Mouse (Mus musculus) testis, adult 2 months (tissue): ENCODE data around the gene Arhgef3. TPM values are rescaled to one million over a fixed set of nuclear protein-coding genes. Genes with fewer than 3 reads are reported as not detected.

Experiments used
- H3K27ac ChIP-seq: fragments of 200-500 bp; 2 replicates; pipeline ENCODE4 v1.5.1; 2012; ENCODE audit warnings: low read depth, low read length; ENCODE audit not compliant: control insufficient read depth, insufficient read depth
- H3K27me3 ChIP-seq: fragments of 200-500 bp; 2 replicates; pipeline ENCODE4 v1.6.1; 2012; ENCODE audit warnings: mild to moderate bottlenecking, low read length, moderate library complexity; ENCODE audit not compliant: control insufficient read depth, insufficient read depth
- H3K36me3 ChIP-seq: fragments of 200-500 bp; 2 replicates; pipeline ENCODE4 v1.6.1; 2012; ENCODE audit warnings: mild to moderate bottlenecking, low read length; ENCODE audit not compliant: control insufficient read depth, insufficient read depth
- H3K4me1 ChIP-seq: fragments of 200-500 bp; 2 replicates; pipeline ENCODE4 v1.6.1; 2012; ENCODE audit warnings: low read length; ENCODE audit not compliant: control insufficient read depth, insufficient read depth
- H3K4me3 ChIP-seq: fragments of 200-500 bp; 2 replicates; pipeline ENCODE4 v1.5.1; 2012; ENCODE audit warnings: low read depth, mild to moderate bottlenecking, low read length, moderate library complexity, mixed read lengths; ENCODE audit not compliant: control insufficient read depth
- CTCF ChIP-seq: fragments of 200-500 bp; IDR thresholded peaks from 2 replicates; pipeline ENCODE4 v1.5.1; 2012; ENCODE audit warnings: low read depth, mild to moderate bottlenecking, inconsistent platforms, low read length, moderate library complexity; ENCODE audit not compliant: control insufficient read depth, insufficient read depth, insufficient replicate concordance
- POLR2A ChIP-seq: fragments of 200-500 bp; IDR thresholded peaks from 2 replicates; pipeline ENCODE4 v1.6.1; 2012; ENCODE audit warnings: low read depth, mild to moderate bottlenecking, inconsistent platforms, low read length, moderate library complexity; ENCODE audit not compliant: control insufficient read depth
- polyA plus RNA-seq: library from polyadenylated mRNA; depleted of rRNA; stranded (reverse); fragments of >200 nt; gene quantifications from 2 replicates; pipeline ENCODE4 v1.2.3, GENCODE M21; 2012

Arhgef3 gene
- polyA plus RNA-seq, 1 experiment = 7.7 TPM

DNA sequence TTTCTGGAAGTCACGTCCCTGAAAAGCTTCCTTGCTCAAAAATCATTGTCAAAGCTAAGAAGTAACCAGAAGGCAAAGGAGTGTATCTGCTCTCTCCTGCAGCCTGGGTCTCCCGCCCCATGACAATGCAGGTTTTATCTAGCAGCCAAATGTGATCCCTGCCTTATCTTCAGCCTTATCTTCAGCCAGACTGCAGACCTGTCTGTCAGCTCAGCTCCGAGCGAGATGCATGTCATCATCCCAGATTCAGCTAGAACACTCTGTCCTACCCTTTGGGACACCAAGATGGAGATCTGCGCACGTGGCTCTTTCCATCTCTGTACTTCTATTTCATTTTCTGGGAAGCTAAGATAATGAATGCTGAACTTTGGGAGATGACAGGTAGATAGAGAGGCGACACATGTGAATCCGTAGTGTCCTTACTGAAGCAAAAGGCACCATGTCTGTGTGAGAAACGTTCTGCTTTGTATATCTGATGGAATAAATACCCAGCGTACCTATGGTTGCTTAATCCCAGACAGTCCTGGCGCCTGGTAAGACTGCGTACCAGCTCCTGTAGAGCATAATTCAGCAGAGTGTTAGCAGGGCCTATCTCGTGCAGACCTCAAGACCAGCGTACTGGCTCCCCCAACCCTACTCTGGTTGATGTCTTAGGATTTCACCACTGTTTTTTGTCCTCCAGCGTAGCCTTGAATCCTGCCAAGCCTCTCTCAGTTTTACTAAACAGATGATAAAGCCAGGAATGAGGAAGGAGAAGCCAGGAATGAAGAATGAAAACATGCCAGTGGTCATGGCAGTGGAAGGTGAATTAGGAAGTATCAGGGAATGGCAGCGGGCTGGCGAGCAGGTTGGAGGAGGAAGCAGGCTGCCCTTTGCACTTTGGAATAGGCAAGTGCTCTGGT is 235.4 kb downstream of the Arhgef3 start:
- no peaks in the 10 kb centered on the region for H3K27me3 ChIP-seq
- no peaks in the 10 kb centered on the region; the same call in 1 of the 2 replicates for H3K4me1 ChIP-seq
- TF ChIP-seq POLR2A = no peak
- TF ChIP-seq CTCF = no peak
- peak overlapping the region; percentile 29 for H3K27ac ChIP-seq
- H3K36me3 ChIP-seq = no peaks in the 10 kb centered on the region
- no peak overlapping the region for H3K4me3 ChIP-seq

DNA sequence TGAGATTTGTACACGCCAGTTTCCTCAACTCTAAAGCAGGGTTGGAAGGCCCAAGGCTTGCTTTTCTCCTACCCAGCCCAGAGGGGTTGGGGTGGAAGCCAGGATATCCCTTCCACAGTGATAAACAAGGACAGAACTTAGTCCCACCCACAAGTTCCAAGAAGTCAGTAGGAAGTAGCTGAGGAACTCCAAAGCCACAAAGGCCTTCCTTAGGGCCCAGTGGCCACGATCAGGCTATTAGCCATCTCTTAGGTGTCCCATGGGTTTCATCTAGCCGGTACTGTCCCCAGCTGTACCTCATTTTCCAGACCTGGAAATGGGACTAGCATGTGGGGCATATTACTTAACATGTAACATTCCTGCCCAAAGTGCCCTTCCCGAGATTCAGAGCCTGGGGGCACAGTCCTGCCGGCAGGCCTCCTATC is 236.4 kb downstream of the Arhgef3 start:
- H3K27me3 ChIP-seq = no peaks in the 10 kb centered on the region
- H3K4me3 ChIP-seq = no peak overlapping the region
- no peak for TF ChIP-seq CTCF
- TF ChIP-seq POLR2A = no peak
- peak overlapping the region; percentile 72 for H3K27ac ChIP-seq
- no peaks in the 10 kb centered on the region for H3K36me3 ChIP-seq
- no peaks in the 10 kb centered on the region; the same call in 1 of the 2 replicates for H3K4me1 ChIP-seq

DNA sequence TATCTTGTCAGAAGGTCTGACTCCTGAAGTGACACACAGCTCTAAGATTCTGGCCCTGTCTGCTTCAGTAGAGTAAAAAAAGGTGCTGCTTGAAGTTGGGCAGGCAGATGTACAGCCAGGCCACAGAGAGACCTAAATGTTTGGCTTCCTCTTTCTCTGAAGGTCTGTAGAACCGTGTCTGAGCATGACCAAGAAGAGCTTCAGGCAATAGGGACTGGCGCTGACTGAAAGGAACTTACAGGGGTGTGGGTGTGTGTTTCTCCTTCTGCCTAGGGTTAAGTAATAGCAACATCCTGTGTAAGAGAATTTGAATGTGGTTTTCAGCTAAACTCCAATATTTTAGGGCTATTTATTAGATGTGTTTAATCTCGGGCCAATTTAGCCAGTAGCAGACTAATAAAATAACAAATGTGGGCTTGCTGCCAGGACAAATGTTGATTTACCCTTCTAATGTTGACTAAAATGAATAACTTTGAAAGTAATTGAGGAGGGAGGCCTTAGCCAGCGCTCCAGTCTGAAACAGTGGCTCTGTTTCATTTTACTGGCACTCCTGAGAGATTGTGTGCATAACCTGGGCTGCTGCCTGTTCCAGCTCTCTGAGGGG is 236.9 kb downstream of the Arhgef3 start:
- TF ChIP-seq CTCF (no peak), POLR2A (no peak)
- no peaks in the 10 kb centered on the region; the same call in 1 of the 2 replicates for H3K4me1 ChIP-seq
- H3K27ac ChIP-seq = peak overlapping the region; percentile 72
- no peaks in the 10 kb centered on the region for H3K36me3 ChIP-seq
- no peak overlapping the region for H3K4me3 ChIP-seq
- H3K27me3 ChIP-seq = no peaks in the 10 kb centered on the region

DNA sequence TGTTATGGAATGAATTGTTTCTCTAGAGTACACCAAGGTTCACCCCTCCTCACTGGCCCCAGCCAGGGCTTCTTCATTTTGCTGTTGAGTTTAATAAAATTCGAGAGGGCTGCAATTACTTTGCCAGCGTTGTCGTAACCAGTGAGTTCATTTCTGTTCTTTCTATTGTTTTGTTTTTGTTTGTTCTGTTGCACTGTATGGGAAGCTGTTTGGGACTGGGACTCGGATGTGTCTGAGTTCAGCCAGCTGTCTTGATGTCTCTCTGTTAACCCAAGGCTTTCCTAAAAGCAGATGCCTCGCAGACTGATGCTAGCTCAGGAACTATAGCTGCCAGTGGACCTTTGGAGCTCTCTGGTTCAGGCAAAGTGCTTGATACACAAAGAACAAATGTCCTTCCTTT is 237.8 kb downstream of the Arhgef3 start:
- no peaks in the 10 kb centered on the region for H3K36me3 ChIP-seq
- H3K4me1 ChIP-seq = no peaks in the 10 kb centered on the region; the same call in 1 of the 2 replicates
- H3K4me3 ChIP-seq = no peak overlapping the region
- no peaks in the 10 kb centered on the region for H3K27me3 ChIP-seq
- TF ChIP-seq POLR2A (no peak), CTCF (no peak)
- no peak overlapping the region for H3K27ac ChIP-seq

DNA sequence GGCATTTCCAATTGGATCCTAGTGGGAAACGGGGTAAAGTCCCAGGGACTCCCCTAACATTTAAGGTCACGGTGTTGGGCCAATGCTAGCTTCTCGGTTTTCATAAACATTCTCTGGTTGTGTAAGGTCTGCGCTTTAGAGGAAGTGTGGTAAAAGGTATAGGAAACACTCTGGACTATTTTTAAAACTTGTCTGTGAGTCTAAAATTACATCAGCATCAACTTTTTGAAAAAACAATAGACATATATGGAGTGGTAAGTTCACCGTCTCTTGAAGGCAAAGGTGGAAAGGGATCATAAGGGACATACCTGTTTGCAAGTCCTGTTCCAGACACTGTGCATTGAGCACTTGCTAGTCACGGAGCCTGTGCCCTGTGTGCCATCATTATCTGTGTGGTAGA is 240.5 kb downstream of the Arhgef3 start:
- Histone ChIP-seq H3K4me1 (no peaks in the 10 kb centered on the region; the same call in 1 of the 2 replicates), H3K27me3 (no peaks in the 10 kb centered on the region), H3K36me3 (no peaks in the 10 kb centered on the region), H3K4me3 (no peak overlapping the region), H3K27ac (no peak overlapping the region)
- no peak for TF ChIP-seq POLR2A
- TF ChIP-seq CTCF = no peak

DNA sequence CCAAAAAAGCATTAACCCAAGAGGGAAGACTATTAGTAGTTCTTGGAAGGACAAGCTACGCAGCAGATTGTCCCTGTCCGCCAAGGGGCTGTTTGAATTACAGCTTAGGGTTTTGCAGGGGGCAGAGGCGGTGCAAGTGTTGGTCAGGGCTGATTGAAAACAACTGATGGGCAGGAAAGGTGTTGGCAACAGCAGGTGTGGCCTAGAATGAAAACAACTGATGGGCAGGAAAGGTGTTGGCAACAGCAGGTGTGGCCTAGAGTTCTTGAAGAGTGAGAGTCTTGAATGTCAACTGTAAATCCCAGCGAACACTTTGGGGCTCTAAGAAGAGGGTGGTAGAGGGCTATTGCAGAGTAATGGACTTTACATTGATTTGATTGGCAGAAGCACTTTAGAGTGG is 241.2 kb downstream of the Arhgef3 start:
- H3K27me3 ChIP-seq = no peaks in the 10 kb centered on the region
- no peaks in the 10 kb centered on the region for H3K36me3 ChIP-seq
- TF ChIP-seq CTCF (no peak), POLR2A (no peak)
- H3K4me3 ChIP-seq = no peak overlapping the region
- H3K27ac ChIP-seq = no peak overlapping the region
- no peaks in the 10 kb centered on the region; the same call in 1 of the 2 replicates for H3K4me1 ChIP-seq

DNA sequence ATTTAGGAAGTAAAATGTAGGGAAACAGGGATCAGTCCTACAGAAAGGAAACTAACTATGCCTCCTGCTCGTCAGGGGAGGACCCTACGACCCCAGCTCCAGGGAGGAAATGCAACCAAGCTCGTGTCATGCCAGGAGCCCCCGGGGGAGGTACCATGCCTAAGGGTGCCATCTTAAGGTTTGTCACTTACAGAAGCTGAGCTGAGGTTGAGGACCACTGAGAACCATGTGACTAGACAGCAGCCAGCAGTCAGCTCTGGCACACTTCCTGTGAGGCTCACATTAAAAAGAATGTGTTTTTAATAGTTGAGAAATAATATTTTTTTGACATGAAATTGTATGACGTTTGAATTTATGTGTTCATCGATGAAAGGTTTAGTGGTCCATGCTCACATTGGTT is 242.4 kb downstream of the Arhgef3 start:
- Histone ChIP-seq H3K4me1 (no peaks in the 10 kb centered on the region), H3K27ac (no peak overlapping the region), H3K27me3 (no peaks in the 10 kb centered on the region), H3K36me3 (no peaks in the 10 kb centered on the region), H3K4me3 (no peak overlapping the region)
- no peak for TF ChIP-seq CTCF
- TF ChIP-seq POLR2A = no peak
